Mouse (Mus musculus) liver, embryonic 14 days (tissue): Measurements from ENCODE around the gene Gnb1. TPM values are rescaled to one million over a fixed set of nuclear protein-coding genes. Genes with fewer than 3 reads are reported as not detected.

Experiments used
- polyA plus RNA-seq: library from polyadenylated mRNA; depleted of rRNA; stranded (reverse); fragments of >200 nt; gene quantifications from 2 replicates; pipeline ENCODE4 v1.2.3, GENCODE M21; 2012; rRNA removed

The Gnb1 gene
- 75.5 and 96.0 TPM in 2 replicates for polyA plus RNA-seq

DNA sequence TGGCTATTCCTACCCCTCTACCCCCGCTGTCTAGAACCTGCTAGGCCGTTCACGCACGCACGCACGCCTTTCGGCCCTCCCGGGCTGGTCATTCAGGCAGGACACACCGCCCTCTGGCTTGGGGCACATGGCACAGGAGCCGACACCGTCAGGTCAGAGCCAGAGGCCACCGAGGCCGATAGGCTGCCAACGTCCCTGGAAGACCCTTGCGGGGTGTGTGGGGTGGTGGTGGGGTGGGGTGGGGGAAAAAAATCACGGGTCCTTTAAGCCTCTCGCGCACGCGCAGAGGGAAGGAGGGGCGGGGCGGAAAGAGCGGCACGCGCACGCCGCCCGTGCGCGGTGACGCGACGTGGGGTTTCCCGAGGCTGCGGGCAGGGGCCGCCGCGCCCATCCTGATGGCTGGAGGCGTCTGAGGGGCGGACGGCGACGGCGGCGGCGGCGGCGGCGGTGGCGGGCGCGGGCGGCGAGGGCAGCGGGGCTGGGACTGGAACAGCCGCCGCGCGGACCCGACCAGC lies at the start of gene Gnb1:
TSS of gene Gnb1 (plus strand) at position 372 of the 515 bp plus-strand sequence.

DNA sequence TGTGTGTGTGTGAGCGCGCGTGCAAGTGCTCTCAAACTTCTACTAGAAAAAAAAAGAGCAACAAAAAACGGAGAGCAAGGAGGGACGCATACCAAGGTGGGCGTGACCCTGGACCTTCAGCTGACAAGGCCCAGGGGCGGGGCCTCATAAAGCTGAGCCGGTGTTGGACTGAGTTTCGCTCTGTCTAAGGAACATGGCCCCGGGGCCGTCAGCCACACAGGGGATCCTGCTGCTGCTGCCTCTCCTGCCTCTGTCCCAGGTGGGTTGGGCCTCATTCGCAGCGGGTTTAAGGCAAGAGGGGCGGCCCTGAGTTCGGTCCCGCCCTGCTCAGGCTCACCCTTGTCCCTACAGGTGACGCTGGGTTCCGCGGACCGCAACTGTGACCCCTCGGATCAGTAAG lies 22.2 kb upstream of the Gnb1 start, which contains the start of gene Tmem52:
TSS of gene Tmem52 (plus strand) at position 163 of the 400 bp plus-strand sequence.

DNA sequence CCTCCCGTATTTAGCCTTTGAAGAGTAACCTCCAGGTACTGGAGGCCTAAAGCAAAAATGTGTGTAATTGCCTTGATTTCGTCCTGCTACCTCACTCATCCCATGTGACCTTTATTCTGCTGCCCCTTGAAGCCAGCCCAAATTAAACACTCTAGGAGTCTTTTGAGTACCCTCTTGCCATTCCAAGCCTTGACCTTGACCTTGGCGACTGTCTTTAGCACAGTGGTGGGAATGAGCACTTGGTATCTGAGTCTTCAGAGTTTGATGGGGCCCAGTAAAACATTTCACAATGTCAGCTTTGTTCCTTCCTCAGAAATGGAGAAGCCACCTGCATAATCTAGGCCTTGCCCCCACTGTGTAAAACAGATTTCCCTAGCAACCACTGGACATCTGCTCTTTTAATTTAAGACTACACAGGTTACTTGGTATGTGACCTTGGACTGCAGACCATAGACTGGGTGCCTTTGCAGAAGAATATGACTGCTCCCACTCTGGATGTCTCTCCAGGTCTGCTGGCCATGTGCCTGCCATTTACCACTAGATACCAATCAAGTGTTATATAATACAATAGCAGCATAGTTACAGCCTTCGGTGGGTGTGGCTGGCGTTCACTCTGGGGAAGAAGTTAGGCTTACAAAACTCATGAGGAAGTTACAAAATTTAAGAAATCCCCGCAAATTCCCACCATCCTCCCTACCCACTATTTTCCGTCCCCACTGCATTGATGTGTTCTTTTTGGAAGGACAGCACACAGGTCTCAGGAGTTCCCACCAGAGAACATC lies 70.7 kb downstream of the Gnb1 start, which contains the start of gene Nadk:
TSS of gene Nadk (plus strand) at position 718 of the 782 bp plus-strand sequence.

DNA sequence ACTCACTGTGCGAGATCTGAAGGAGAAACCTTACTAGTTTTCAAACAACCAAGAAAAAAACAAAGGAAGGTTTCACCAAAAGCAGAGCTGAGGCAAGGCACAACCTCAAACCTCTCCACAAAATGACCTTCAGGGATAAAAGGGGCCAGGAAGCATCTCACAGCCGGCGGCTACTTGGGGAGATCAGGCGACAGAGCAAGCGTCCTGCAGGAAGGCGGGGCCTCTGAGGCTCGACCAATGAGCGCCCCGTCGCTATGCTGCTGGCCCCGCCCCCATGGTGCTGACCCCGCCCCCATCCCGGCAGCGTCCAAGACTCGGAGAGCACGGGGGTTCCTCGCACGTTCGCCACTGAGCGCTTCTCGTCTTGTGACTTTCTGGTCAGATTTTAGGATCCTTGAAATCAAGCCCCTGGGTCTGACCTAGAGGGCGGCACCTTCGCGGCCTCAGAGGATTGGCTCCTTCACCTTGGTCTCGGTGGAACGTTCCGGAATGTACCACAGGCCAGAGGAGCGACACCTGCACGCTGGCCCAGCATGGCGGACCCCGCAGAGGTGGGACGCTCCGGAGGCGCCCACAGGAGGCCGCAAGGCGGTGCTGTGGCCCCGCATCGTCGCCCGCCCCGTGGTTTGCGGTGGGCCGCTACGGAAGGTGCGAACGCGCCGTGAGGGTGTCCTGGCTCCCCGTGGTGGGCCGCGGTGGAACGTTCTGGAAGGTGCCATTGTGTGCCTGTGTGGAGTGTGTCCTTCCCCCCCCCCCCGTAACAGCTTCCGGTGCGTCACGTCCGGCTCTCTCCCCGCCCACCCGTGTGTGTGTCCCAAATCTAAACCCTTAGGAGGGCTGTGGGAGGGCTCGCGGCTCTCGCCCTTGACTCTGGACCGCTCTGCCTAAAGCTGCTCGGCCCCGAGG lies 110.2 kb downstream of the Gnb1 start, which contains the start of gene Slc35e2:
TSS of gene Slc35e2 (plus strand) at position 326 of the 906 bp plus-strand sequence.

Other genes with a start within 250 kb of the Gnb1 start
- gene Faap20, start 241.6 kb upstream of the Gnb1 start, polyA plus RNA-seq = 10.1 and 12.1 TPM in 2 replicates
- 0.95 and 1.1 TPM in 2 replicates for gene Prkcz, start 130.0 kb upstream of the Gnb1 start, polyA plus RNA-seq
- gene Gabrd, start 93.2 kb upstream of the Gnb1 start, polyA plus RNA-seq = 0.02 TPM in 1 of 2 replicates, not detected in the other
- 0.07 and 0.08 TPM in 2 replicates for gene Cfap74, start 82.2 kb upstream of the Gnb1 start, polyA plus RNA-seq
- not detected in 2 replicates for gene Tmem52, start 22.2 kb upstream of the Gnb1 start, polyA plus RNA-seq
- 28.9 and 34.9 TPM in 2 replicates for gene Nadk, start 71.0 kb downstream of the Gnb1 start, polyA plus RNA-seq
- gene Slc35e2, start 110.1 kb downstream of the Gnb1 start, polyA plus RNA-seq = 3.9 and 5.0 TPM in 2 replicates
- 19.8 and 24.5 TPM in 2 replicates for gene Cdk11b, start 133.5 kb downstream of the Gnb1 start, polyA plus RNA-seq
- gene Gm10563, start 154.0 kb downstream of the Gnb1 start, polyA plus RNA-seq = not detected in 2 replicates
- 4.6 TPM in 2 replicates for gene Mmp23, start 162.0 kb downstream of the Gnb1 start, polyA plus RNA-seq
- gene Mib2, start 177.8 kb downstream of the Gnb1 start, polyA plus RNA-seq = 4.1 and 4.6 TPM in 2 replicates
- gene Fndc10, start 203.0 kb downstream of the Gnb1 start, polyA plus RNA-seq = 0.39 and 0.52 TPM in 2 replicates
- 35.5 and 42.0 TPM in 2 replicates for gene Ssu72, start 213.4 kb downstream of the Gnb1 start, polyA plus RNA-seq
- 0.09 and 0.20 TPM in 2 replicates for gene Tmem240, start 243.4 kb downstream of the Gnb1 start, polyA plus RNA-seq